Mouse (Mus musculus) hindbrain, embryonic 14.5 days (tissue): ENCODE measurements at regions not wholly inside any gene's neighbourhood (a gene's known extent, or its start where the extent isn't known, plus 50 kb on each side); places are given as distances from the start of the nearest gene placed in this dataset.

Experiments
- ATAC-seq: fragments of 200-750 bp; cut with Nextera tagmentation; 2 replicates; pipeline ENCODE4 v1.8.0; 2017; ENCODE audit warnings: moderate number of reproducible peaks, mild to moderate bottlenecking, moderate TSS enrichment, moderate library complexity; ENCODE audit not compliant: low FRiP score
- DNase-seq: peaks from one replicate; pipeline ENCODE4 v3.0.0-alpha.2; 2015; ENCODE audit warnings: low spot score
- H3K27ac ChIP-seq: fragments of 300-500 bp; sonication (generic); 2 replicates; pipeline ENCODE4 v1.5.1; 2014; ENCODE audit warnings: mild to moderate bottlenecking, moderate library complexity
- H3K27me3 ChIP-seq: fragments of 300-500 bp; sonication (generic); 2 replicates; pipeline ENCODE4 v1.6.1; 2014; ENCODE audit warnings: mild to moderate bottlenecking, low read length, mixed read lengths; ENCODE audit not compliant: control insufficient read depth, insufficient read depth
- H3K36me3 ChIP-seq: fragments of 300-500 bp; sonication (generic); replicated peaks from 2 replicates; pipeline ENCODE4 v1.6.1; 2014; ENCODE audit not compliant: control insufficient read depth, insufficient read depth
- H3K4me1 ChIP-seq: fragments of 300-500 bp; sonication (generic); replicated peaks from 2 replicates; pipeline ENCODE4 v1.6.1; 2014; ENCODE audit warnings: antibody characterized with exemption, low read length, mixed read lengths; ENCODE audit not compliant: control insufficient read depth, insufficient read depth
- H3K4me2 ChIP-seq: fragments of 300-500 bp; sonication (generic); replicated peaks from 2 replicates; pipeline ENCODE4 v1.6.1; 2014; ENCODE audit warnings: mild to moderate bottlenecking, moderate library complexity
- H3K4me3 ChIP-seq: fragments of 300-500 bp; sonication (generic); replicated peaks from 2 replicates; pipeline ENCODE4 v1.5.1; 2014; ENCODE audit warnings: mild to moderate bottlenecking, low read length
- H3K9ac ChIP-seq: fragments of 300-500 bp; sonication (generic); 2 replicates; pipeline ENCODE4 v1.6.1; 2014
- H3K9me3 ChIP-seq: fragments of 300-500 bp; sonication (generic); 2 replicates; pipeline ENCODE4 v1.6.1; 2016; ENCODE audit warnings: low read length; ENCODE audit not compliant: control insufficient read depth
- WGBS: fragments of 180-500 bp; shearing (Covaris S2); extraction: QIAGEN DNeasy Blood & Tissue Kit; methylation state at CpG from one replicate; pipeline ENCODE4 v1.1.7; 2014; 5-methylcytosine and 5-hydroxymethylcytosine counted together

GRCm38 (mm10) chr2:128470351-128470750, 120.7 kb upstream of the Spdye4c start:
- no peak for ATAC-seq
- 46% methylated on average over 5 of the region's 5 CpGs for WGBS

GRCm38 (mm10) chr2:128473241-128473954, 117.6 kb upstream of the Spdye4c start:
- H3K4me3 ChIP-seq: no peak overlapping the region
- no peaks in the 10 kb centered on the region for H3K36me3 ChIP-seq
- no peak overlapping the region for H3K4me2 ChIP-seq
- no peak overlapping the region for H3K27ac ChIP-seq
- H3K9ac ChIP-seq: no peak overlapping the region
- no peaks in the 10 kb centered on the region for H3K27me3 ChIP-seq
- no peaks in the 10 kb centered on the region for H3K4me1 ChIP-seq
- 69% methylated on average over 13 of the region's 13 CpGs for WGBS
- no peaks in the 10 kb centered on the region for H3K9me3 ChIP-seq
- DNase-seq (no peak), ATAC-seq (no peak)

More at GRCm38 (mm10) chr2:128470351-128470750, 120.7 kb upstream of the Spdye4c start:
- Histone ChIP-seq H3K9ac (no peak overlapping the region), H3K36me3 (no peaks in the 10 kb centered on the region), H3K27ac (no peak overlapping the region), H3K9me3 (no peaks in the 10 kb centered on the region), H3K4me2 (no peak overlapping the region), H3K4me1 (no peaks in the 10 kb centered on the region), H3K4me3 (no peak overlapping the region), H3K27me3 (no peaks in the 10 kb centered on the region)
- DNase-seq: no peak

- Histone ChIP-seq H3K9ac (no peak overlapping the region), H3K4me2 (no peak overlapping the region), H3K27ac (no peak overlapping the region), H3K36me3 (no peaks in the 10 kb centered on the region), H3K9me3 (no peaks in the 10 kb centered on the region), H3K27me3 (no peaks in the 10 kb centered on the region), H3K4me3 (no peak overlapping the region), H3K4me1 (no peaks in the 10 kb centered on the region)
- no peak for DNase-seq
- WGBS: 87% methylated on average over 7 of the region's 7 CpGs
- no peak for ATAC-seq
Measured at GRCm38 (mm10) chr2:128473997-128474396, 117.0 kb upstream of the Spdye4c start.

GRCm38 (mm10) chr2:128477242-128477641, 113.8 kb upstream of the Spdye4c start:
- no peak overlapping the region for H3K4me3 ChIP-seq
- WGBS: 75% methylated on average over 2 of the region's 2 CpGs
- no peak overlapping the region for H3K4me2 ChIP-seq
- H3K4me1 ChIP-seq: no peaks in the 10 kb centered on the region
- H3K36me3 ChIP-seq: no peaks in the 10 kb centered on the region
- no peak overlapping the region for H3K9ac ChIP-seq
- DNase-seq: no peak
- H3K27ac ChIP-seq: no peak overlapping the region
- H3K9me3 ChIP-seq: no peaks in the 10 kb centered on the region
- H3K27me3 ChIP-seq: no peaks in the 10 kb centered on the region
- ATAC-seq: no peak

GRCm38 (mm10) chr2:128491217-128491877, 99.7 kb upstream of the Spdye4c start:
- Histone ChIP-seq H3K4me2 (no peak overlapping the region), H3K36me3 (no peaks in the 10 kb centered on the region), H3K27ac (no peak overlapping the region), H3K4me1 (no peaks in the 10 kb centered on the region), H3K27me3 (no peaks in the 10 kb centered on the region), H3K9me3 (no peaks in the 10 kb centered on the region), H3K9ac (no peak overlapping the region), H3K4me3 (no peak overlapping the region)
- no peak for DNase-seq
- 82% methylated on average over 7 of the region's 7 CpGs for WGBS
- ATAC-seq: no peak

GRCm38 (mm10) chr2:128493871-128494270, 97.1 kb upstream of the Spdye4c start:
- Histone ChIP-seq H3K9me3 (no peaks in the 10 kb centered on the region), H3K27me3 (no peaks in the 10 kb centered on the region), H3K4me1 (no peaks in the 10 kb centered on the region), H3K4me3 (no peak overlapping the region), H3K4me2 (no peak overlapping the region), H3K9ac (no peak overlapping the region), H3K27ac (no peak overlapping the region), H3K36me3 (no peaks in the 10 kb centered on the region)
- DNase-seq (no peak), ATAC-seq (no peak)
- whole genome bisulfite sequencing: 86% methylated on average over 5 of the region's 5 CpGs

- no peak overlapping the region for H3K9ac ChIP-seq
- H3K4me1 ChIP-seq: no peaks in the 10 kb centered on the region
- WGBS: 40% methylated on average over 3 of the region's 3 CpGs
- ATAC-seq (no peak), DNase-seq (no peak)
- H3K36me3 ChIP-seq: no peaks in the 10 kb centered on the region
- no peak overlapping the region for H3K4me3 ChIP-seq
- no peaks in the 10 kb centered on the region for H3K9me3 ChIP-seq
- H3K27me3 ChIP-seq: no peaks in the 10 kb centered on the region
- H3K4me2 ChIP-seq: no peak overlapping the region
- H3K27ac ChIP-seq: no peak overlapping the region
Measured at GRCm38 (mm10) chr2:128497891-128498290, 93.1 kb upstream of the Spdye4c start.

- ATAC-seq: no peak
- DNase-seq: no peak
- H3K4me1 ChIP-seq: no peaks in the 10 kb centered on the region
- no peak overlapping the region for H3K9ac ChIP-seq
- no peaks in the 10 kb centered on the region for H3K36me3 ChIP-seq
- WGBS: 88% methylated on average over 5 of the region's 5 CpGs
- no peaks in the 10 kb centered on the region for H3K9me3 ChIP-seq
- no peak overlapping the region for H3K27ac ChIP-seq
- H3K4me3 ChIP-seq: no peak overlapping the region
- H3K4me2 ChIP-seq: no peak overlapping the region
- H3K27me3 ChIP-seq: no peaks in the 10 kb centered on the region
Measured at GRCm38 (mm10) chr2:128498611-128499010, 92.4 kb upstream of the Spdye4c start.

- no peaks in the 10 kb centered on the region for H3K9me3 ChIP-seq
- DNase-seq (no peak), ATAC-seq (no peak)
- no peak overlapping the region for H3K4me3 ChIP-seq
- no peak overlapping the region for H3K9ac ChIP-seq
- no peaks in the 10 kb centered on the region for H3K27me3 ChIP-seq
- H3K4me1 ChIP-seq: no peaks in the 10 kb centered on the region
- H3K27ac ChIP-seq: no peak overlapping the region
- WGBS: 87% methylated on average over 14 of the region's 14 CpGs
- no peaks in the 10 kb centered on the region for H3K36me3 ChIP-seq
- no peak overlapping the region for H3K4me2 ChIP-seq
Measured at GRCm38 (mm10) chr2:128499575-128500184, 91.3 kb upstream of the Spdye4c start.
